Mouse (Mus musculus): ENCODE data around the gene Ccdc78. TPM values are rescaled to one million over a fixed set of nuclear protein-coding genes. Genes with fewer than 3 reads are reported as not detected.

Ccdc78 gene
- polyA plus RNA-seq, 1 experiment from 2014 or later, result 0.42 TPM

DNA sequence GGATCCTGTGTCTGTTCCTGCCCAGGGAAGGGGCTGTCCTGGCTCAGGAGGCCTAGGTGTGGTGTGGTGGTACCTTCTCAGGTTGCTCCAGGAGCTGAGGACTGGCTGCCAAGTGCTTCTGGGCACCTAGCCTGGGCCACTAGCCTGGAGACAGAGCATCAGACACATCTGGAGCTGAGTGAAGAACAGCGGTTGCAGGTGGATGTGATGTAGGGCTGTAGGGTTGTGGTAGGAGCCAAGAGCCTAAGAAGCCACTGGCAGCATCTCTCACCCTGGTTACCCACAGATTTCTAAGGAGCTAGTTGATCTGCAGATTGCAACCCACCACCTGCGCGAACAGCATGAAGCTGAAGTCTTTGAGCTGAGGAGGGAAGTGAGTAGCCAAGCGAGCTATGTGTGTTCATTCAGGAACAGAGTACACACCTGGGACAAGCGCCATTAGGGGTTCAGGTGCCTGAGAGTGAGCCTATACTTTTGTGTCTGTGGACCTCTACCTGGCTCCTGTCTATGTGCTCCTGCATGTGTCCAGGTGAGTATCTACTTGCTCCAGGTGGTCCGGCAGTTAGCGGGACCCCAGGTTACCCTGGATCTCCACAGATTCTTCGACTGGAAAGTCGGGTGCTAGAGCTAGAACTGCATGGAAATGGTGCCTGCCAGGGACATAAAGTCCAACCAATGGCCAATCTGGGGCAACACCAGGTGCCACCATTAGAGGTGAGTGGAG lies 563 bp downstream of the Ccdc78 start:
- Histone ChIP-seq H3K9me3 (ENCODE audit: control insufficient read depth, low read length) (no peaks in the 10 kb centered on the region), H3K27me3 (ENCODE audit: control insufficient read depth, insufficient read depth, low read length) (no peaks in the 10 kb centered on the region), H3K27ac (ENCODE audit: low read depth, low read length) (no peak overlapping the region), H3K9ac (ENCODE audit: low read depth, low read length) (no peak overlapping the region), H3K4me1 (replicated peaks; ENCODE audit: control insufficient read depth, insufficient read depth, low read length) (peaks cover 13% of the 10 kb centered on the region), H3K4me3 (ENCODE audit: low read depth, low read length) (no peak overlapping the region), H3K36me3 (ENCODE audit: control insufficient read depth, insufficient read depth, low read length) (no peaks in the 10 kb centered on the region; the same call in 1 of the 2 replicates), H3K4me2 (replicated peaks; ENCODE audit: low read depth, low read length) (no peak overlapping the region)
- WGBS, result 90% methylated on average over 9 of the region's 9 CpGs
- no peak for ATAC-seq (ENCODE audit: low FRiP score)
- DNase-seq (ENCODE audit: low spot score), result no peak

DNA sequence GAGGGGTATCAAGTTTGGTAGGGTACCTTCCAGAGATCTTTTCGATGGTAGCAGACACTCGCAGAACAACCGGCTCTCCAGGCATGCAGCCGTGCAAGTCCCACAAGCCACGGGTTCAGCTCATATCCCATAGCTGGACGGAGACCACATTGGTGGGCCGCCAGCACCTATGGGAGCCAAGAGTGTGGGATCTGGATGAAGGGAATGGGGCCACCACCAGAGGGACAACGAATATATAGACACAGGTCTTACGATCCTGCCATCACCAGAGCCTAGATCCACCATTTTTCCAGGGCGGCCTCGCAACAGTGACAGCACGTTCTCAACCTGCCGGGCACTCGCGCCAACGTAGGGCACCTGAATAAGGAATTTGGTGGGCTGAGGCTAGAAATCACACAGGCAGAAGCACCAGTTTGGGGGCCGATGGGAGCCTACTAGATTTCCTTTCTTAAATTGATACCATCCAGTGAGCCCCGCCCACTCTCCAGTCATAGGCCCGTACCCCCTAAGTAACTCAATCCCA lies 5.0 kb downstream of the Ccdc78 start:
- Histone ChIP-seq H3K4me2 (replicated peaks; ENCODE audit: low read depth, low read length) (peak overlapping the region; percentile 88), H3K9ac (ENCODE audit: low read depth, low read length) (peak overlapping the region; percentile 88), H3K4me3 (ENCODE audit: low read depth, low read length) (peak overlapping the region; percentile 78), H3K27ac (ENCODE audit: low read depth, low read length) (peak overlapping the region; percentile 94; the same call in 1 of the 2 replicates), H3K27me3 (ENCODE audit: control insufficient read depth, insufficient read depth, low read length) (no peaks in the 10 kb centered on the region), H3K36me3 (ENCODE audit: control insufficient read depth, insufficient read depth, low read length) (no peaks in the 10 kb centered on the region; the same call in 1 of the 2 replicates), H3K4me1 (replicated peaks; ENCODE audit: control insufficient read depth, insufficient read depth, low read length) (peaks cover 23% of the 10 kb centered on the region), H3K9me3 (ENCODE audit: control insufficient read depth, low read length) (no peaks in the 10 kb centered on the region)
- ATAC-seq (ENCODE audit: low FRiP score), result no peak
- no peak for DNase-seq (ENCODE audit: low spot score)
- WGBS, result 28% methylated on average over 19 of the region's 19 CpGs

DNA sequence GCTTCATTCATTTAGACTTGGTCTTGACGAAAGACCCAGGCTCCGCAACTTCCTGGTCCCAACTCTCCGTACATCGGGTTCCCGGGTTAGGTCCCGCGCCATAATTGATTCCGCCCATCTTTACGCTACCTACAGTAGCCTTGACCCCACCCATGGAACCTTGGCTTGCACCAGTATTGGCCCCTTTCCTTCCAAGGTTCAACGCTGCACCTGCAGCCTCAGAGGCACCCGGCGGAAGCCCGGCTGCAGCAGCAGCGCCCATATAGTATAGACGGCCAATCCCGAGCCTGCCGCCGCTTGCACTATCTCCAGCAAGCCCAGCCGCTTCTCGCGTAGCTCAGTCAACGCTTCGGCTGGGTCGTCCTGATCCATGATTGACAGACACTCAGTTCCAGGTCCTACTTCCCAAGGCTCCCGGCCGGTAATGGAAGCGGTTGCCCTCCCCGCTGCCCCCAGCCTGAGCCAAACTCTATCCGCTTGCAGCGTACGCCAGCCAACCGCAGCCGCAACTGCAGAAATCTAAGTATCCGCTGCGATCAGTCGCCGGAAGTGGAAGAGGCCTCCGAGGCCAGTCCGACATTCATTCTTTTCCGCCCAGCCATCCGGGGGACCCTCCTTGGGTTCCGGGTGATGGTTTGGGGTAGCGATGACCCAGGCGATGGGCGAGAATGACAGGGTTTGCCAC lies 5.6 kb downstream of the Ccdc78 start:
- ATAC-seq (ENCODE audit: low FRiP score), result peak; percentile 41
- Histone ChIP-seq H3K4me3 (ENCODE audit: low read depth, low read length) (peak overlapping the region; percentile 78), H3K4me2 (replicated peaks; ENCODE audit: low read depth, low read length) (peak overlapping the region; percentile 88), H3K4me1 (replicated peaks; ENCODE audit: control insufficient read depth, insufficient read depth, low read length) (peaks cover 23% of the 10 kb centered on the region), H3K9ac (ENCODE audit: low read depth, low read length) (peak overlapping the region; percentile 88), H3K36me3 (ENCODE audit: control insufficient read depth, insufficient read depth, low read length) (no peaks in the 10 kb centered on the region; the same call in 1 of the 2 replicates), H3K27ac (ENCODE audit: low read depth, low read length) (peak overlapping the region; percentile 94), H3K9me3 (ENCODE audit: control insufficient read depth, low read length) (no peaks in the 10 kb centered on the region), H3K27me3 (ENCODE audit: control insufficient read depth, insufficient read depth, low read length) (no peaks in the 10 kb centered on the region)
- DNase-seq (ENCODE audit: low spot score), result peak; percentile 90
- under 1% methylated on average over 45 of the region's 45 CpGs for WGBS

DNA sequence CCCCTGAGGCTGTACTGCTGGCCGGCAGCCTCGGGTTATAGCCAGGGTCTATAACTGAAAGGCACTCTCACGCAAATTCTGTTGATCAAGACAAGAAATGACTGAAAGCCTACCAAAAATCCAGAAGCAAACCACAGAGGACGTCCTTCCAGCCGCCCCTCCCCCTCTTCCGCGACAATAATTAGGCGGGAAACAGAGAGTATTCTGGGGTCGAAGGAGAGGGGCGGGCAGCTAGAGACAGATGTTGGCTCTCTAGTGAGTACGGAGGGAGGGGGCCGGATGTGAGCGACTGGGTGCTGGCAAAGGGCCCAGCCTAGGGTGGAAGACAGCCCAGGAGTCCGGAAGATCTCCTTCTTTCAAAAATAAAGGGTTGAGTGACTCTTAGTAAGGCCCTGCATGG lies 6.2 kb downstream of the Ccdc78 start, which contains the start of gene Fam173a:
Fam173a (minus strand) TSS at position 287 of the 400 bp plus-strand sequence.
- peak within 1 kb of the TSS; percentile 94 for H3K27ac ChIP-seq (ENCODE audit: low read depth, low read length)
- peaks cover 23% of the 10 kb centered on the region for H3K4me1 ChIP-seq (replicated peaks; ENCODE audit: control insufficient read depth, insufficient read depth, low read length)
- no peaks in the 10 kb centered on the region for H3K27me3 ChIP-seq (ENCODE audit: control insufficient read depth, insufficient read depth, low read length)
- 0 out of 2 replicates have a peak, but pooled peaks have one; percentile 46 for ATAC-seq (ENCODE audit: low FRiP score)
- H3K9me3 ChIP-seq (ENCODE audit: control insufficient read depth, low read length), result no peaks in the 10 kb centered on the region
- under 1% methylated on average over 14 of the region's 14 CpGs for WGBS
- H3K36me3 ChIP-seq (ENCODE audit: control insufficient read depth, insufficient read depth, low read length), result no peaks in the 10 kb centered on the region
- H3K4me2 ChIP-seq (replicated peaks; ENCODE audit: low read depth, low read length), result peak within 1 kb of the TSS; percentile 95
- H3K4me3 ChIP-seq (ENCODE audit: low read depth, low read length), result peak within 1 kb of the TSS; percentile 78
- no peak for DNase-seq (ENCODE audit: low spot score)
- H3K9ac ChIP-seq (ENCODE audit: low read depth, low read length), result peak within 1 kb of the TSS; percentile 88

DNA sequence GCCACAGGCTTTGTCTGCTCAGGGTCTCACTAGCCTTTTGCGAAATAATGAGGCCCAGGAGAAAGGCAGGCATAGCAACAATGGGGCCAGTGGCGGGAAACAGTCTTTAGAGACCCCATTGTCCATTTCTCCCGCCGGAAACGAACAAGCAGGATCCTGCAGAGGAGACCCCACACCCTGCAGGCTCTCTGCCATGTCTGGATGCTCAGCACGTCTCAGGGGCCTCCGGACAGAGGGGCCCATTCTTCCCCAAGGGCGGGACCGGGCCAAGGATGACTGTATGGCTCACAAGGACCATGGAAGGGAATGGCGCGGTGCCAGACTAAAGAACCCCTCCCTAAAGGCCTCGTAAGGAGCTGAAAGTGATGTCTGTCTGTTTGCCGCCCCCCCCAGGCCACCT lies 7.8 kb downstream of the Ccdc78 start:
- Histone ChIP-seq H3K4me3 (ENCODE audit: low read depth, low read length) (peak overlapping the region; percentile 80; the same call in 1 of the 2 replicates), H3K9me3 (ENCODE audit: control insufficient read depth, low read length) (no peaks in the 10 kb centered on the region), H3K27ac (ENCODE audit: low read depth, low read length) (peak overlapping the region; percentile 94), H3K27me3 (ENCODE audit: control insufficient read depth, insufficient read depth, low read length) (no peaks in the 10 kb centered on the region), H3K4me2 (replicated peaks; ENCODE audit: low read depth, low read length) (peak overlapping the region; percentile 95), H3K4me1 (replicated peaks; ENCODE audit: control insufficient read depth, insufficient read depth, low read length) (peaks cover 23% of the 10 kb centered on the region), H3K9ac (ENCODE audit: low read depth, low read length) (peak overlapping the region; percentile 29), H3K36me3 (ENCODE audit: control insufficient read depth, insufficient read depth, low read length) (no peaks in the 10 kb centered on the region)
- DNase-seq (ENCODE audit: low spot score) (peak; percentile 64), ATAC-seq (ENCODE audit: low FRiP score) (peak; percentile 30; the same call in 1 of the 2 replicates)
- 29% methylated on average over 13 of the region's 13 CpGs for WGBS

DNA sequence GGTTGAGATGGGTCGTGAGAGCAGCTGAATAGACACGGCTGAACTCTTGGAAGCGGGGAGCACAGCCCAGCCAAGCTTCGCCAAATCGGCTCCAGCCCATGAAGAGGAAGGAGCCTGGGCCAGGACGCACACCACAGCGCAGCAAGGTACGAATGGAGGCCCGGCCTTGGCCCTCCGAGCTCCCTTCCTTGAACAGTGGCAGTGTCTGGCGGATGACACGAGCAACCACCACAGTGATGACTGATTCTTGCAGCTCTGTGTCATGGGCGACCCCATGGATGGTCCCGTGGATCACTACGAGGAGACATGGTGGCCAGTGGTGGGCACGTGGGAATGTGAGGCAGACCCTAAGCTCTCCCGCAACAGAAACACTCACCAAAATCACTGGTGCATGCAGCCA lies 8.6 kb downstream of the Ccdc78 start:
- Histone ChIP-seq H3K4me2 (replicated peaks; ENCODE audit: low read depth, low read length) (peak overlapping the region; percentile 95), H3K9me3 (ENCODE audit: control insufficient read depth, low read length) (no peaks in the 10 kb centered on the region), H3K27me3 (ENCODE audit: control insufficient read depth, insufficient read depth, low read length) (no peaks in the 10 kb centered on the region), H3K4me3 (ENCODE audit: low read depth, low read length) (peak overlapping the region; percentile 80), H3K4me1 (replicated peaks; ENCODE audit: control insufficient read depth, insufficient read depth, low read length) (peaks cover 23% of the 10 kb centered on the region), H3K9ac (ENCODE audit: low read depth, low read length) (peak overlapping the region; percentile 82), H3K36me3 (ENCODE audit: control insufficient read depth, insufficient read depth, low read length) (no peaks in the 10 kb centered on the region), H3K27ac (ENCODE audit: low read depth, low read length) (peak overlapping the region; percentile 94)
- ATAC-seq (ENCODE audit: low FRiP score) (no peak), DNase-seq (ENCODE audit: low spot score) (no peak)
- WGBS, result 48% methylated on average over 17 of the region's 17 CpGs

DNA sequence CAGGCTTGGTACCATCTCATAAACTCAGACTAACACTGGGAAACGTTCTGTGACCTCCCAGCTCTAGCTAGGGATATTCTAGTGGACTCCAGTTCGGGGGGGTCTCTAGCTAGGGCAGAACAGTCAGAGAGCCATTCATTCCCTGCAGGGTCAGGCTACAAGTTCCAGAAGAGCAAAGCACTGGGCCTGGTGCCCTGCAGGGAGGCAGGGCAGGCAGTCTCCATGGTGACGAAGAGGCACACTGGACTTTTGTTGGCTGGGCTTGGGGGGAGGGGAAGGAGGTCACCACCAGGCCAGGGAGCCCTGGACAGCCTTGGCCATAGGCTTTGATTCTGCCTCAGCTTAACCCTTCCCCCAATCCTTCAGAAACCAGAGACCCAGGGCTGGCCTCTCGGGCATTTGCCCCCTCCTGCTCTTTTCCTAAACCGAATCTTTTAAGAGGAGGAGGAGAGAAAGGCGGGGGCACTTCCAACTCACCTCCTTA lies 9.3 kb downstream of the Ccdc78 start, which contains the start of gene AC134908.4:
AC134908.4 (minus strand) TSS at position 51 of the 484 bp plus-strand sequence.
- H3K36me3 ChIP-seq (ENCODE audit: control insufficient read depth, insufficient read depth, low read length), result no peaks in the 10 kb centered on the region
- peak; percentile 78 for DNase-seq (ENCODE audit: low spot score)
- H3K27me3 ChIP-seq (ENCODE audit: control insufficient read depth, insufficient read depth, low read length), result no peaks in the 10 kb centered on the region
- peak within 1 kb of the TSS; percentile 82 for H3K9ac ChIP-seq (ENCODE audit: low read depth, low read length)
- no peaks in the 10 kb centered on the region for H3K9me3 ChIP-seq (ENCODE audit: control insufficient read depth, low read length)
- peak within 1 kb of the TSS; percentile 94 for H3K27ac ChIP-seq (ENCODE audit: low read depth, low read length)
- H3K4me2 ChIP-seq (replicated peaks; ENCODE audit: low read depth, low read length), result peak within 1 kb of the TSS; percentile 95
- peak within 1 kb of the TSS; percentile 80 for H3K4me3 ChIP-seq (ENCODE audit: low read depth, low read length)
- 2% methylated on average over 6 of the region's 6 CpGs for whole genome bisulfite sequencing
- peaks cover 23% of the 10 kb centered on the region for H3K4me1 ChIP-seq (replicated peaks; ENCODE audit: control insufficient read depth, insufficient read depth, low read length)
- peak; percentile 48; the same call in 1 of the 2 replicates for ATAC-seq (ENCODE audit: low FRiP score)

DNA sequence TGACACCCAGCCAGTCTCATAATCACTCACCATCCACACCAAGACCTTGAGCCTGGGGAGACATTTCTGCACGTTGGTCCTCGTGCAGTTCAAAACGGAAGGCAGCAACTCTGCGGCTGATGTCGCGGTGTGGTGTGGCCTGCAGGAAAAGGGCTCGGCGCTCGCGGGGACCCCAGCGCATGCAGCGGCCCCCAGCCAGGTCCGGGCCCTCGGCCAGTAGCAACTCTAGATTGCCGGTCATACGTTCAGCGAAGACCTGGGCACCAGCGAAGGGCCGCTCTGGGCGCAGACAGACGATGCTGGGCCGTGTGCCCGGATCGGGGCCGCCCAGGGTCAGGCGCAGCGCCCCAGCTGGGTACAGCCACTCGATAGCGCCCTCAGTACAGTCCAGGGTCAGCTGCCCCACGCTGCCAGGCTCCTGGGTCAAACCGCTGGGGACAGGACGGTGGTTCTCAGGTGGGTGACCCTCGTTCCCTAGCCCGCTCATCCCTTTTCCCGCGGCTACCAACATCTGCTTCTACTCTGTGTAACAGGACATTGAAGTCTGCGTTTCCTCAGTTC lies 9.9 kb downstream of the Ccdc78 start:
- 0% methylated on average over 37 of the region's 37 CpGs for WGBS
- DNase-seq (ENCODE audit: low spot score) (peak; percentile 56), ATAC-seq (ENCODE audit: low FRiP score) (no peak)
- peaks cover 21% of the 10 kb centered on the region for H3K4me1 ChIP-seq (replicated peaks; ENCODE audit: control insufficient read depth, insufficient read depth, low read length)
- peak overlapping the region; percentile 94 for H3K27ac ChIP-seq (ENCODE audit: low read depth, low read length)
- H3K9ac ChIP-seq (ENCODE audit: low read depth, low read length), result peak overlapping the region; percentile 82
- no peaks in the 10 kb centered on the region for H3K36me3 ChIP-seq (ENCODE audit: control insufficient read depth, insufficient read depth, low read length)
- H3K4me3 ChIP-seq (ENCODE audit: low read depth, low read length), result peak overlapping the region; percentile 80
- H3K9me3 ChIP-seq (ENCODE audit: control insufficient read depth, low read length), result no peaks in the 10 kb centered on the region
- no peaks in the 10 kb centered on the region for H3K27me3 ChIP-seq (ENCODE audit: control insufficient read depth, insufficient read depth, low read length)
- peak overlapping the region; percentile 95 for H3K4me2 ChIP-seq (replicated peaks; ENCODE audit: low read depth, low read length)

All from hindbrain, embryonic 11.5 days (tissue).